Mouse (Mus musculus) brain, embryonic 14.5 days (tissue): ENCODE results near the gene Krtcap3. TPM values are rescaled to one million over a fixed set of nuclear protein-coding genes. Genes with fewer than 3 reads are reported as not detected.

Experiments used
- DNase-seq: peaks from one replicate; pipeline ENCODE4 v3.0.0-alpha.2; 2011; ENCODE audit warnings: low read depth
- CTCF ChIP-seq: fragments of 200-500 bp; IDR thresholded peaks from 2 replicates; pipeline ENCODE4 v1.5.1; 2012; ENCODE audit warnings: inconsistent platforms, mild to moderate bottlenecking, moderate library complexity, borderline replicate concordance; ENCODE audit not compliant: insufficient read depth, insufficient read length; ENCODE audit errors: extremely low read depth
- POLR2A ChIP-seq: fragments of 200-500 bp; IDR thresholded peaks from 2 replicates; pipeline ENCODE4 v1.6.1; 2012; ENCODE audit warnings: mild to moderate bottlenecking, inconsistent platforms, borderline replicate concordance; ENCODE audit not compliant: poor library complexity, insufficient read depth, insufficient read length, severe bottlenecking; ENCODE audit errors: extremely low read depth
- polyA plus RNA-seq: library from polyadenylated mRNA; depleted of rRNA; stranded (reverse); fragments of >200 nt; gene quantifications from 2 replicates; pipeline ENCODE4 v1.2.3, GENCODE M21; 2012

The Krtcap3 gene
- polyA plus RNA-seq, 1 experiment = 3.4 TPM

DNA sequence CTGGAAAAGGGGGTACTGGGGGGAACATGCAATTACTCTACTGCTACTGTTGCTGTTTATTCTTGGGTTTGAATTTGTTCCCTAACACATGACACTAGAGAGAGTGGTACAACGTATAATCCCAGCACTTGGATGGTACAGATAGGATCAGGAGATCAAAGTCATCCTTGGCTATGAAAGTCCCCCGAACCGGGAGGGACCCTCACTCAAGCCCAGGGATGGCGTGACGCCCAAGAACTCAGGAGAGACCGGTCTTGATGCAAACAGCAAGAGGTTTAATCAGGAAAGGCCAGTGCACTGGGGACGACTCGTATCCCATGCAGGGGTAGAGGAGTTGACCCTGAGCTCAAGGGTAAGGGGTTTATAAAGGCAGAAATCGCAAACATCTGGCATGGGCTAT, 28.8 kb upstream of the Krtcap3 start:
- no peak for DNase-seq
- TF ChIP-seq CTCF = no peak

GRCm38 (mm10) chr5:31226641-31227040, 24.9 kb upstream of the Krtcap3 start:
- no peak for DNase-seq
- TF ChIP-seq CTCF = no peak
- no peak for TF ChIP-seq POLR2A

DNA sequence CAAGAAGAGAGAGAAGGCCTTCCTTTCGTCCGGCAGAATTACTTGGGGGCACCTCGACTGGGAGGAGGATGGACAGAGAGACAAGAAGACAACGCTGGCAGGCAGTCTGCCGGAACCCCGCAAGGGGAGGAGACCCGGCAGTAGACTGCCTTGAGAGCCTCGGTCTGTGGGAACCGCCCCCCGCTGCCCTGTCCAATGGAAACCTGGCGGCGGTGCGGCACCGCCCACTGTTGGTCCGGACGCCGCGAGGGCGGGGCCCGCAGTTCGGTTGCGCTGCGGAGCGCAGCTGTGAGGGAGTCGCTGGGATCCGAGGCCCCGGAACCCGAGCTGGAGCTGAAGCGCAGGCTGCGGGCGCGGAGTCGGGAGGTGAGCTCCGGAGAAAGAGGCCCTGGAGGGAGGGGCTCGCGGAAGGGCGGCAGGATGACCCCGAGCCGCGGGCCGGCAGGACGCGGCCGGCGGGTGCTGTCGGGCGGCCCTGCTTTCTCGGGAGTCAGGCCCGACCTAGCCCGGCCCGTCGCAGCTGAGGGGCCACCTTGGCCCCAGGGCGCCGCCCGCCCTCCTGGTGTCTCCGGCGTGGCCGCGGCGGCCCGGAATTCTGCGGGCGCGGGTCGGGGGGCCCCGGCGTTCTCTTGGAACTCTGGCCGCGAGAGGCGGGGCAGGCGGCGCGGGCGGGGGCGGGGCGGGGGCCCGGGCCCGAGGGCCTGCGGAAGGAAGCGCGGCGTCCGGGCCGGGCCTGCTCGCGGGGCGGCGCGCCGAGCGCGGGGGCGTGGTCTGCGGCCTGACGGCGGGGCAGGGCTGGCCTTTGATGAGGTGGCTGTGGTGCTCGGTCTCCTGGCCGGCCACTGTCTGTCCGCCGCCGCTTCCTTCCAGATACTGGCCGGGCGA, 10.6 kb upstream of the Krtcap3 start, which contains the start of the genes Nrbp1 and Gm9970:
TSS of gene Nrbp1 (plus strand) at position 228 of the 885 bp plus-strand sequence.
TSS of gene Gm9970 (minus strand) at position 596 of the 885 bp plus-strand sequence.
- no peak for TF ChIP-seq CTCF
- TF ChIP-seq POLR2A = peak; percentile 90
- DNase-seq = peak; percentile 98

- TF ChIP-seq POLR2A (no peak), CTCF (no peak)
- no peak for DNase-seq
These were observed 9.9 kb upstream of the Krtcap3 start for GRCm38 (mm10) chr5:31241522-31242034.

GRCm38 (mm10) chr5:31242191-31242590, 9.3 kb upstream of the Krtcap3 start:
- TF ChIP-seq CTCF (no peak), POLR2A (no peak)
- DNase-seq = no peak

- TF ChIP-seq POLR2A (no peak), CTCF (no peak)
- peak; percentile 36 for DNase-seq
These were observed 775 bp upstream of the Krtcap3 start for GRCm38 (mm10) chr5:31250716-31251115.

GRCm38 (mm10) chr5:31252151-31252550, 660 bp downstream of the Krtcap3 start:
- DNase-seq = no peak
- TF ChIP-seq POLR2A = no peak
- TF ChIP-seq CTCF = no peak

GRCm38 (mm10) chr5:31252795-31253545, 1.5 kb downstream of the Krtcap3 start:
- TF ChIP-seq POLR2A (no peak), CTCF (no peak)
- no peak for DNase-seq

GRCm38 (mm10) chr5:31253806-31254205, 2.3 kb downstream of the Krtcap3 start:
- no peak for DNase-seq
- TF ChIP-seq POLR2A (no peak), CTCF (no peak)

DNA sequence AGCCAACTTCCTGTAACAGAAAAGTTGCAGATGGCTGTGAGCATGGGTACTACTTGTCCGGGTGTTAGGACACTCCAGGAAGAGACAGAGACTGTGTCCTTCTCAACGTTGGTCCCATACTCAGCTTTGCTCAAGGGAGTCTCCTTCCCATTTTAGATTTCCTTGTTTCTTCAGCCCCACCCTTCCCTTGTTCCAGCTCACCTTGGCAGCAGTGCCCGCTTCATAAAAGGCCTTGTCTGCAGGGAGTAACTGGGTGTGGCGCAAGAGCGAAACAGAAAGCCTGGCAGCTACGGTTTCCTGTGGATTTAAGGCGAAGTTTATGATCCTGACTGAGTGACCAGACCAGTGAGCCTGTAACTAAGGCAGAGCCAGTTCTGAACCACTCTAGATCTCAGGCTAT, 3.0 kb downstream of the Krtcap3 start:
- DNase-seq = no peak
- TF ChIP-seq CTCF = no peak
- TF ChIP-seq POLR2A = no peak

GRCm38 (mm10) chr5:31254901-31255300, 3.4 kb downstream of the Krtcap3 start:
- TF ChIP-seq CTCF (no peak), POLR2A (no peak)

More at GRCm38 (mm10) chr5:31254901-31255300, 3.4 kb downstream of the Krtcap3 start:
- no peak for DNase-seq
